Mouse (Mus musculus) brain, embryonic 14.5 days (tissue): ENCODE measurements around the gene Spink4.

ENCODE experiments used
- CTCF ChIP-seq: fragments of 200-500 bp; IDR thresholded peaks from 2 replicates; pipeline ENCODE4 v1.5.1; 2012; ENCODE audit warnings: inconsistent platforms, mild to moderate bottlenecking, moderate library complexity, borderline replicate concordance; ENCODE audit not compliant: insufficient read depth, insufficient read length; ENCODE audit errors: extremely low read depth
- POLR2A ChIP-seq: fragments of 200-500 bp; IDR thresholded peaks from 2 replicates; pipeline ENCODE4 v1.6.1; 2012; ENCODE audit warnings: mild to moderate bottlenecking, inconsistent platforms, borderline replicate concordance; ENCODE audit not compliant: poor library complexity, insufficient read depth, insufficient read length, severe bottlenecking; ENCODE audit errors: extremely low read depth

GRCm38 (mm10) chr4:40955942-40956341 is 36.1 kb downstream of the Spink4 start:
- TF ChIP-seq CTCF (no peak), POLR2A (no peak)
